In genomic region chr14:9721917-9722472, GRCm38 (mm10) we compare ENCODE assay signal across 22 mouse cellular contexts.
DNase-seq lines count a peak whose midpoint lies in the region; ATAC-seq and TF ChIP-seq lines count a peak whose summit lies in the region.
"Had no signal": no experiment of that assay in that cellular context is flagged by ENCODE, and none has a peak within 500 bp of the region (broad histone marks: within the 10 kb centered on the region; RNA-seq: fewer than 3 reads in every experiment).

No protein-coding gene starts in this region.

- no peaks in the 10 kb centered on the region for H3K36me3 ChIP-seq in intestine, postnatal 0 days (ENCODE audit: control insufficient read depth, insufficient read depth)
- no peaks in the 10 kb centered on the region for H3K36me3 ChIP-seq in intestine, embryonic 16.5 days (ENCODE audit: control insufficient read depth, insufficient read depth, low read length)
- no peaks in the 10 kb centered on the region for H3K36me3 ChIP-seq in neural tube, embryonic 11.5 days (ENCODE audit: control insufficient read depth, insufficient read depth, low read length)
- H3K36me3 ChIP-seq in neural tube, embryonic 15.5 days: no peaks in the 10 kb centered on the region
- H3K36me3 ChIP-seq in stomach, postnatal 0 days (ENCODE audit: control insufficient read depth, insufficient read depth, low read length): no peaks in the 10 kb centered on the region
- H3K36me3 ChIP-seq: embryonic facial prominence, embryonic 12.5 days; hindbrain, embryonic 15.5 days; limb, embryonic 15.5 days had no signal

- 0 out of 2 replicates have a peak, but pooled peaks cover 2% of the 10 kb centered on the region for H3K9me3 ChIP-seq in intestine, postnatal 0 days (ENCODE audit: control insufficient read depth)
- no peaks in the 10 kb centered on the region for H3K9me3 ChIP-seq in intestine, embryonic 16.5 days (ENCODE audit: control insufficient read depth, low read length)
- no peaks in the 10 kb centered on the region for H3K9me3 ChIP-seq in neural tube, embryonic 11.5 days (ENCODE audit: control insufficient read depth, low read length)
- no peaks in the 10 kb centered on the region for H3K9me3 ChIP-seq in neural tube, embryonic 15.5 days (replicated peaks)
- no peaks in the 10 kb centered on the region for H3K9me3 ChIP-seq in stomach, postnatal 0 days (ENCODE audit: control insufficient read depth, low read length)
- H3K9me3 ChIP-seq: embryonic facial prominence, embryonic 12.5 days; hindbrain, embryonic 15.5 days; limb, embryonic 15.5 days had no signal

- 55% methylated on average over 2 of the region's 2 CpGs for WGBS in intestine, postnatal 0 days
- WGBS in intestine, embryonic 16.5 days: 57% methylated on average over 2 of the region's 2 CpGs
- WGBS in neural tube, embryonic 11.5 days: 43% methylated on average over 2 of the region's 2 CpGs
- 38% methylated on average over 2 of the region's 2 CpGs for WGBS in neural tube, embryonic 15.5 days
- WGBS in stomach, postnatal 0 days: 53% methylated on average over 2 of the region's 2 CpGs

- H3K4me1 ChIP-seq in intestine, postnatal 0 days (replicated peaks; ENCODE audit: control insufficient read depth, insufficient read depth, low read length): no peaks in the 10 kb centered on the region
- no peaks in the 10 kb centered on the region for H3K4me1 ChIP-seq in intestine, embryonic 16.5 days (ENCODE audit: control insufficient read depth, insufficient read depth, low read length)
- no peaks in the 10 kb centered on the region for H3K4me1 ChIP-seq in neural tube, embryonic 11.5 days (ENCODE audit: control insufficient read depth, insufficient read depth, low read length)
- H3K4me1 ChIP-seq in neural tube, embryonic 15.5 days: no peaks in the 10 kb centered on the region
- no peaks in the 10 kb centered on the region for H3K4me1 ChIP-seq in stomach, postnatal 0 days (replicated peaks; ENCODE audit: control insufficient read depth, insufficient read depth)
- H3K4me1 ChIP-seq: embryonic facial prominence, embryonic 12.5 days; hindbrain, embryonic 15.5 days; limb, embryonic 15.5 days had no signal

- ATAC-seq in intestine, postnatal 0 days: no peak
- no peak for ATAC-seq in intestine, embryonic 16.5 days
- ATAC-seq in neural tube, embryonic 11.5 days (ENCODE audit: insufficient read depth, low FRiP score, low TSS enrichment): peak; percentile 48; the same call in 1 of the 2 replicates
- ATAC-seq in neural tube, embryonic 15.5 days (ENCODE audit: low FRiP score): no peak; the same call in 1 of the 2 replicates
- no peak for ATAC-seq in stomach, postnatal 0 days (ENCODE audit: low FRiP score, low TSS enrichment)
- ATAC-seq: CD4-positive, CD25-positive, alpha-beta regulatory T cell, adult 4 months had no signal

- peak; percentile 2 for DNase-seq in embryo, embryonic 10.5 days (ENCODE audit: low spot score)
- DNase-seq in embryo, embryonic 10 days (ENCODE audit: low spot score): no peak
- peak; percentile 12 for DNase-seq in neural tube, embryonic 11.5 days (ENCODE audit: low spot score)
- no peak for DNase-seq in stomach, postnatal 0 days (ENCODE audit: low spot score)
- no peak for DNase-seq in cerebellum, adult 8-10 months
- DNase-seq: adrenal gland, postnatal 36 days; cerebellum, adult 9-11 months; gastrocnemius, postnatal 25 days; kidney, adult 2 months; kidney, postnatal 25 days; lung, postnatal 4 days; right cerebral cortex, postnatal 4 days; thymus, postnatal 36 days had no signal

- no peak for TF ChIP-seq EP300 in stomach, postnatal 0 days (optimal IDR thresholded peaks at IDR 0.05)

- H3K27ac ChIP-seq in intestine, postnatal 0 days (ENCODE audit: low read depth, low read length): no peak overlapping the region
- no peak overlapping the region for H3K27ac ChIP-seq in intestine, embryonic 16.5 days (ENCODE audit: low read length)
- no peak overlapping the region for H3K27ac ChIP-seq in neural tube, embryonic 11.5 days (ENCODE audit: low read depth, low read length)
- H3K27ac ChIP-seq in neural tube, embryonic 15.5 days (replicated peaks): no peak overlapping the region
- H3K27ac ChIP-seq in stomach, postnatal 0 days (replicated peaks): no peak overlapping the region
- H3K27ac ChIP-seq: embryonic facial prominence, embryonic 12.5 days; hindbrain, embryonic 15.5 days; limb, embryonic 15.5 days had no signal

- peak; percentile 49 for TF ChIP-seq CTCF in intestine, postnatal 0 days (IDR thresholded peaks at IDR 0.05; ENCODE audit: low read depth)
- peak; percentile 52 for TF ChIP-seq CTCF in stomach, postnatal 0 days (IDR thresholded peaks at IDR 0.05; ENCODE audit: low read depth)

- H3K27me3 ChIP-seq in intestine, postnatal 0 days (replicated peaks; ENCODE audit: control insufficient read depth, insufficient read depth, low read length): no peaks in the 10 kb centered on the region
- H3K27me3 ChIP-seq in intestine, embryonic 16.5 days (replicated peaks; ENCODE audit: control insufficient read depth, insufficient read depth, low read length): no peaks in the 10 kb centered on the region
- no peaks in the 10 kb centered on the region for H3K27me3 ChIP-seq in neural tube, embryonic 11.5 days (ENCODE audit: control insufficient read depth, insufficient read depth, low read length)
- no peaks in the 10 kb centered on the region for H3K27me3 ChIP-seq in neural tube, embryonic 15.5 days (replicated peaks)
- H3K27me3 ChIP-seq in stomach, postnatal 0 days (ENCODE audit: control insufficient read depth, insufficient read depth, low read length): no peaks in the 10 kb centered on the region
- H3K27me3 ChIP-seq: embryonic facial prominence, embryonic 12.5 days; hindbrain, embryonic 15.5 days; limb, embryonic 15.5 days had no signal

- no peak overlapping the region for H3K4me2 ChIP-seq in intestine, postnatal 0 days (replicated peaks; ENCODE audit: low read depth)
- no peak overlapping the region for H3K4me2 ChIP-seq in intestine, embryonic 16.5 days (ENCODE audit: low read depth, low read length)
- H3K4me2 ChIP-seq in neural tube, embryonic 11.5 days (ENCODE audit: low read depth): no peak overlapping the region
- no peak overlapping the region for H3K4me2 ChIP-seq in neural tube, embryonic 15.5 days
- no peak overlapping the region for H3K4me2 ChIP-seq in stomach, postnatal 0 days (replicated peaks; ENCODE audit: low read depth)
- H3K4me2 ChIP-seq: embryonic facial prominence, embryonic 12.5 days; heart, embryonic 11.5 days; hindbrain, embryonic 15.5 days; limb, embryonic 15.5 days; midbrain, embryonic 11.5 days had no signal

- no peak overlapping the region for H3K9ac ChIP-seq in intestine, postnatal 0 days (ENCODE audit: low read depth, low read length)
- H3K9ac ChIP-seq in intestine, embryonic 16.5 days (ENCODE audit: low read depth, low read length): no peak overlapping the region
- no peak overlapping the region for H3K9ac ChIP-seq in neural tube, embryonic 11.5 days (ENCODE audit: low read length)
- no peak overlapping the region for H3K9ac ChIP-seq in neural tube, embryonic 15.5 days (replicated peaks)
- H3K9ac ChIP-seq in stomach, postnatal 0 days (ENCODE audit: low read length): no peak overlapping the region
- H3K9ac ChIP-seq: embryonic facial prominence, embryonic 12.5 days; hindbrain, embryonic 15.5 days; limb, embryonic 15.5 days had no signal

- H3K4me3 ChIP-seq in intestine, postnatal 0 days (ENCODE audit: low read depth, low read length): no peak overlapping the region
- no peak overlapping the region for H3K4me3 ChIP-seq in intestine, embryonic 16.5 days (ENCODE audit: low read length)
- H3K4me3 ChIP-seq in neural tube, embryonic 11.5 days (ENCODE audit: low read depth, low read length): no peak overlapping the region
- H3K4me3 ChIP-seq in neural tube, embryonic 15.5 days (replicated peaks): no peak overlapping the region
- no peak overlapping the region for H3K4me3 ChIP-seq in stomach, postnatal 0 days (ENCODE audit: low read depth, low read length)
- H3K4me3 ChIP-seq: embryonic facial prominence, embryonic 12.5 days; hindbrain, embryonic 15.5 days; limb, embryonic 15.5 days had no signal

Comparison
In these comparisons a context has a peak if more than half of its experiments do, and no peak if none do; other contexts are left out.
1. DNase-seq: peak in embryo, embryonic 10.5 days (single experiment) and neural tube, embryonic 11.5 days (single experiment); none in embryo, embryonic 10 days (single experiment), stomach, postnatal 0 days (single experiment) and cerebellum, adult 8-10 months (single experiment).